Mouse (Mus musculus): ENCODE results near the gene Fam81a.

The Fam81a gene

GRCm38 (mm10) chr9:70108151-70108550 is 34.2 kb downstream of the Fam81a start:
- DNase-seq = no peak

DNA sequence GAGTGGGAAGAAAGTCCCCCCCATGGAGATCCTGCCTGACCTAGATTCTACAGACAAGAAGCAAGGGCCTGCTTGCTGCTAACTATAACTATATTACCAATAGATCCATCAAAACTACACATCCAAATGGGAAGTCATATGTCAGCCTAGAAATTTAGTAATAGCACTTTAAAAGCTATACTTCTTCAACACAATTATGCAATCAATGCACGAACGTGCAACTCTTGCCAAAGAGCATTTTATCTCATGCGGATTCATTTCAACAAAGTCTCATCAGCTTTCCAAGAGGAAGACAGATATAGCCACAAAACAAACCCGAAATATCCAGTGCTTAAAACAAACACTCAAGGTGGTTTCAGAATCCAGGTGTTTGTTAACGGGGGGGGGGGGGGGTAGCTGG is 36.8 kb downstream of the Fam81a start:
- no peak for DNase-seq

DNA sequence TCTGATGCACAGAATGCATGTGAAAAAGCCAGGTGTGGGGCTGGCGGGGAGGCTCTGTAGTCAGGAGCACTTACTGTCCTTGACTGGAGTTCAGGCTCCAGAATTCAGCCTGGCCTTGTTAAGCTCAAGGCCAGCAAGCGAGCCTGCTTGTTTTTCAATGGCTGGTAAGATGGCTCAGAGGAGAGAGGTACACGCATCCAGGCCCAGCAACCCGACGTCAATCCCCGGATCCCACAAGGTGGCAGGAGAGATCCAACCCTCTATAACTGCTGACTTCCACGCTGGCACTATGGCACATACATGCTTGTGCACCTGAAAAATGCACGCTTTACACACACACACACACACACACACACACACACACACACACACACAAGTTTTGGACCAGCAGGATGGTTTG is 39.3 kb downstream of the Fam81a start:
- no peak for DNase-seq

- DNase-seq = no peak
Measured at GRCm38 (mm10) chr9:70097542-70097941, 44.8 kb downstream of the Fam81a start.

DNA sequence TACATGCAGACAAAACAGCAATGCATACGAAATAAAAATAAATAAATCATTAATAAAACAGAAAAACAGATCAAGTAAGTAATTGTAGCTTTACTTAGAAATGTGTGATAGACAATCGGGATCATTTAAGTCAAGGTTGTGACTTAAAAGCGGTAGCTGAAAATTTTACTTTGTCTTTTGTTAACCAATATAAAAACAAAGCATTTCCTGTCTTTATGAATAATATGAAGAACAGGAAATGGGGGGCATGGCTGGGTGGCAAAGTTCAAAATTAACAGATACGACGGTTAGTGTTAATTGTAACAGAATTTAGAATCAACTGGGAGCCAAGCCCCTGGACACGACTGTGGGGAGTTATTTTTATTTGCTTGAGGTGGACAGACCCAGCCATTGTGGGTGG is 47.3 kb downstream of the Fam81a start:
- DNase-seq = no peak

DNA sequence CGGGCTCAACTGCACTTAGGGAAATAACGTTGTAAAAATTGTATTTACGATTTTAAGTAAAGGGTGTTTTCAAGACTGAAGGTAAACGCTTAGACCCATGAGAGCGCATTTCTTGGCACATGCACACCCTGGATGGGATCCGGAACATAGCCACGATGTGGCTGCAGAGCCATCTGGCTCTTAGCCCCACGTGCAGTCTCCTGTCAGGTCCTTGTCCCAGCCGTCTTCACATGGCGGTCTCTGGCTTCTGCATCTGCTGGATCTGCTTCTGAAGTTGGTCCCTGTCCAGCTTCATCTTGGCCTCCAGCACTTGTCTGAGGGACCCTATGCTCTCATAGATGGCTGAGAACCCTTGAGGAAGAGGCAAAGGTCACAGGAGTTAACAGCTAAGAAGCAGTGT is 51.8 kb downstream of the Fam81a start:
- DNase-seq = no peak

- DNase-seq = no peak
Measured at GRCm38 (mm10) chr9:70088786-70089096, 53.6 kb downstream of the Fam81a start.

GRCm38 (mm10) chr9:70088041-70088785 is 54.1 kb downstream of the Fam81a start:
- DNase-seq = no peak

DNA sequence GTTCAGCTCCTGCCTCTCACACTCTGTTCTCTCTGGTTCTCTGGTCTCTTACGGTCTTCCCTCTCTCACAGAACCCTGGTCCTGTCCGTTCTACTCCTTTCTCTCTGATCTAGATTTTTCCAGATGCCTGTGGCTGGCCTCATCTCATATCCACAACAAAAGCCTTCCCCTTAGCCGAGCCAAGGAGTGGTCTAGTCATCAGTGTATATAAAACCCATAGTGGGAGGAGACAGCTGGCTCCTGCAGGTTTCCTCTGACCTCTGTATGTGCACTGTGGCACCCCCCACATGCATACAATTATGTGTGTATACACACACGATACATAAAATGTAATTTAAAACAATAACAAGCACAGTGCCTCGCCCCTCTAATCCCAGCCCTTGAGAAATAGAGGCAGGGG is 55.0 kb downstream of the Fam81a start:
- no peak for DNase-seq

DNA sequence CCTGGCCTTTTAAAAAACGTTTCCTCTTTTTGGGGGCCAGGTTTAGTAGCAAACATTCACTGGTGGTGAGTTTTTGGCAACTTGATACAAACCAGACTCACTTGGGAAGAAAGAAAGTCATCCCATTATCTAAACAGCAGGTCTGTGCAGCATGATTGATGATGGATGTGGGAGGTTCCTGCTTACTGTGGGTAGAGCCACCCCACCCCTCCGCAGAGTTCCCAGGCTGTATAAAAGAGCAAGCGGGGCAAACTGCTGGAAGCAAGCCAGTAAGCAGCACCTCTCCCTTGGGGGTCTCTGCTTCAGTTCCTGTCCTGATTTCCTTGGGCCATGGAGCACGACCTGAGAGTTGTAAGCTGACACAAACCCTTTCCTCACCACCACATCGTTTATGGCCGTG is 56.3 kb downstream of the Fam81a start:
- DNase-seq = no peak

GRCm38 (mm10) chr9:70084107-70084506 is 58.3 kb downstream of the Fam81a start:
- DNase-seq = peak; percentile 72

DNA sequence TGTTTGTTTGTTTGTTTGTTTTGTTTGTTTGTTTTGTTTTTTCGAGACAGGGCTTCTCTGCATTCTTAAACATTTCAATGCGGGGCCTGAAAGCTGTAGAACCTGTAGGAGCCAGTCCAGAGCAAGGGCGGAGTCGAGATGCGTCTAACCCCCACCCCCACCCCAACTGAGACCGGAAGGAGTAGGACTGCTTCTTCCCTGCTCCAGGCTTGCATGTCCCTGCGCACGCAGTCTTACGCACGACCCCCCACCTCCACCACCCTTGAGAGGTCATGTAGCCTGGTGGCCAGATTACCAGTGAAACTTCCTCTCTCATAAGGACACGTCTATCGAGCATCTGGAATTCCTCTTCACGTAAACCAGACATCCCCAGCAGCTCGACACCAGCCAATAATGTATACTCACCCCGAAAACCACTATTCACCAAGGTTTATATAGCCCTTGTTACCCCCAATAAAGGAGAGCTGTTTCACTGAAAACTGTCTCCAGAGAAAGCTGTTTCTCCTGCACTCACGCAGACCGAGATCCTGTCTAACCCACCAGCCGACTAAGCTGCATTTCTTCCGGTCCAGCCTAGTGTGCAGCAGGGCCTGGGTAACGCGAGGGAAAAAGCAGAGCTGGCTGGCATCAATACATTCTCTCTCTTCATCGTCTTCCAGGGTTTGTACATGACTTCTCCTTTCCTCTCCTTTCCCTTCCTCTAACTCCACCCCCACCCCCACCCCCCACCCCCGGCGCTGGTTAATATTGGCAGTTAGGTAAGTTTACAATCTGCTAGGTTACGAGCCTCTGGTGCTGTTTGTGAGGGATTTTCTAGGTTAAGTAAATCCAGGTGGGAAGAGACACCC is 59.8 kb downstream of the Fam81a start:
- no peak for DNase-seq

GRCm38 (mm10) chr9:70081767-70082166 is 60.6 kb downstream of the Fam81a start:
- DNase-seq = no peak

GRCm38 (mm10) chr9:70080976-70081375 is 61.4 kb downstream of the Fam81a start:
- DNase-seq = no peak

GRCm38 (mm10) chr9:70080027-70080800 is 62.1 kb downstream of the Fam81a start:
- DNase-seq = no peak

- DNase-seq = no peak
Measured at GRCm38 (mm10) chr9:70078034-70078433, 64.3 kb downstream of the Fam81a start.

GRCm38 (mm10) chr9:70077170-70077569 is 65.2 kb downstream of the Fam81a start:
- DNase-seq = no peak

- no peak for DNase-seq
Measured at GRCm38 (mm10) chr9:70072387-70072786, 70.0 kb downstream of the Fam81a start.

- no peak for DNase-seq
Measured at GRCm38 (mm10) chr9:70069961-70070435, 72.4 kb downstream of the Fam81a start.

GRCm38 (mm10) chr9:70067497-70067896 is 74.9 kb downstream of the Fam81a start:
- no peak for DNase-seq

DNA sequence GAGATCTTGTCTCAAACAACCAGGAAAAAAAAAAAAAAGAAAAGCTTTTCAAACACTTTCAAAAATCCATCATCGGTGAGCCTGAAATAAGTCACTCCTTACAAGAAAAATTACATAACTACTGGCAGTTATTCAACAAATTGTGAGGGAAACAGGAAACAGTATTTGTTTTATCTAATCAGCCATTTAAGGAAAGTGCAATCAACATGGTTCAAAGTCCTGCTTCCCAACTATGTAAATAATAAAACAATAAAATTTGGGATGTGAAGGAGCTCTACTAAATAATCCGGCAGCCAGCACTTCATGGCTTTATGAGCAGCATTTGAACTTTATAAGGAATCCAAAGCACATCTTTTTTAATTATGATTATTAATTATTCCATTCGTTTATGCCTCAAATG is 80.3 kb downstream of the Fam81a start:
- DNase-seq = no peak

GRCm38 (mm10) chr9:70053411-70053810 is 88.9 kb downstream of the Fam81a start:
- DNase-seq = no peak

- no peak for DNase-seq
Measured at GRCm38 (mm10) chr9:70052730-70053129, 89.6 kb downstream of the Fam81a start.

DNA sequence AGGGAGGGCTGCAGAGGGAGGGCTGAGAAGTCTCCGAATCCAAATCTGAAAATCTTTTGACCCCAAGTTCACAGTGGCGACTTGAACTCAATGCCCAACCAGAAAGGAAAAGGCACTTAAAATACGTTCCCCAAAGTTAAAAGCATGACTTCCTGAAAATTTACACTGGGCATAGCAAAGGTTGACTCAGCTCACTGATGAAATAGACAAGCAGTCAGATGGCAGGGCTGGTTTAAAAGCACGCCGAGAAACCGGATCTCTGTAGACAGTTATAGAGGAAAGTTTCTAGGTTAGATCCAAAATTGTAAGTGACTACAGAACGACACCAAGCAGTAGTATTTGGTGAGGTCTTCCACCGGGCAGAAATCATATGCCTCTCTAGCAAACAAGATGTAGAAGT is 92.5 kb downstream of the Fam81a start:
- no peak for DNase-seq
